Mouse (Mus musculus): ENCODE data around the gene Kera.

The Kera gene

DNA sequence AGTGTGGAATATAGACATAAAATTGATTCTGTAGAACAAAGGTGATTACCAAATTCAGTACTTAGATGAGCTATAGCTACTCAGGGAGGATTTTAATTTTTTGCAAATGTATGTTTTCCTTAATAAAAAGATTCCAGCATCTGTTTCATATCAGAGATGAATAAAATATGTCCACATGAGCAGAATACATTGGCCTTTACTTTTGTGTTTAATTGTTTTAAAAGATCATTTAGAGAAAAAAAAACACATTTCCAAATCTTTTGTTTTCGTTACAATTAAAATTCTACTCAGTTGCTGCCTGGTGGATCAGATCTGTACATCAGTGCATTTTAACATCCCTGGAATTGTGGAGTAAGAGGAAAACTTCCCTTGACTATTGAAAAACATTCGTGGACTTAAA, at the start of gene Kera:
Gene Kera (plus strand): TSS at position 301 of the 400 bp plus-strand sequence.
- DNase-seq: no peak

DNA sequence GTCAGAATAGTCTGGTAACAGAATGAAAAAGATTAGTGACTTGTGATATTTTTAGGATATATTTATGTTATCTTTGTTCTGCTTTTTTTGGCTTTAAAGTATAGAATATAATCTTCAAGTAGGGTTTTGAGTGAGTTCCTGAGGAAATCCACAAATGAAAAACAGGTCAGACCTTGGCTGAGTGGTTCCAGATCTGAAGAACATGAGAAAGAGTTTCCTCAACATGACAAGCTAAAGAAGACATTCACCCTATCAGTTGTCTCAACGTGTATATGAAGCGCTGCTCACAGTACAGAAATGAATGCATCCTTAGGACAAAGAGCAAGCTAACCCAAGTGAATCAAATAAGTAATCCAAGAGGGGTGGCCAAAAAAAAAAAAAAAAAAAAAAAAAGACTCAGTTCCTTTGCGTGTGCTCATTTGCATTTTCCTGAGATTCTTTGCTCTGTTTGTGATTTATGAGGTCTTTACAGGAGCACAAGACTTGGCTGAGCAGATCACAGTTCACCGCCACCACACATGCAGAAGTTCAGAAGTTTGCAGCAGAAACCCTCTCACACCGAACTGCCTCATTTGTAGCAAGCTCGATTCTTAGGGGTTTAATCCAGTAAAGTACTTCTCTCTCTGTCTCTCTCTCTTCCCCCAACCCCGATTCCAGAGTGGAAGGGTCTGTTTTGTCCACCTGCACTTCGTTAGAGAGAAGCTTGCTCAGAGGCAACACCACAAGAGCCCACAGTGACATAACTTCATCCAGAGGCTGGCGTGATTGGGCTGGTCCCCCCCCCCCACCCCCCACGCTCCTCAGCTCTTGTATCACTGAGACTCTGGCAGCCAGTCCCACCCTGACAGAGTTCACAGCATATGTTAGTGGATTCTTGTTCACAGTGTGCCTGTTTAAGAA, 41.5 kb upstream of the Kera start, which contains the start of gene Lum:
Gene Lum (plus strand): TSS at position 172 of the 900 bp plus-strand sequence.
- no peak for DNase-seq

DNA sequence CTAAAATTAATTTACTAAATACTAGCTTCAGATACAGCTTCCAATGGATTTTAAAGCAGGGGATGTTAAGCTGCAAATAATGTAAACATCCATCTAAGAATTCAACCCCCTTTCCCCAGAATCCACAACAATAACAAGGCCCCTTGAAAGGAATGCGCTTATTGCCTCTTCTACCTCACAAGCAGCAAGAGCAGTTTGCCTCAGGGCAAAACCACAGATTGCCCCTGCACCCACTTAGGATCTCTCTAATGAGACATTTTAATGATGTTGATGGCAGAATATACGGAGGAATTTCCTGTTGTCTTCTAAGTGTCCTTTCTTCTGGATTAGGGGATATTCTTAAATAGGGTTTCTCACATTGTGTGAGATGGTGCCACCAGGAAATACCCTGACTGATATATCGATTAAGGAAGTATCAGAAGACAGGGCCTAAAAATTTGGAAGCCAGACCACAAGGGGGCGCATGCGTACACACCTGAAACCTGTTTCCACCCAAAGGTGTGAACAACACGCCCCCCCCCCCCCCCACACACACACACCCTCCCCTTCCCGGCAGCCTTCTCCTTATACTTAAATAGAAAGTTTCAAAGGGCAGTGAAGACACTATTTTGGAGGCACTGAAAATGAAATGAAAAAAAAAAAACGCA, 39.1 kb upstream of the Kera start:
- no peak for DNase-seq

DNA sequence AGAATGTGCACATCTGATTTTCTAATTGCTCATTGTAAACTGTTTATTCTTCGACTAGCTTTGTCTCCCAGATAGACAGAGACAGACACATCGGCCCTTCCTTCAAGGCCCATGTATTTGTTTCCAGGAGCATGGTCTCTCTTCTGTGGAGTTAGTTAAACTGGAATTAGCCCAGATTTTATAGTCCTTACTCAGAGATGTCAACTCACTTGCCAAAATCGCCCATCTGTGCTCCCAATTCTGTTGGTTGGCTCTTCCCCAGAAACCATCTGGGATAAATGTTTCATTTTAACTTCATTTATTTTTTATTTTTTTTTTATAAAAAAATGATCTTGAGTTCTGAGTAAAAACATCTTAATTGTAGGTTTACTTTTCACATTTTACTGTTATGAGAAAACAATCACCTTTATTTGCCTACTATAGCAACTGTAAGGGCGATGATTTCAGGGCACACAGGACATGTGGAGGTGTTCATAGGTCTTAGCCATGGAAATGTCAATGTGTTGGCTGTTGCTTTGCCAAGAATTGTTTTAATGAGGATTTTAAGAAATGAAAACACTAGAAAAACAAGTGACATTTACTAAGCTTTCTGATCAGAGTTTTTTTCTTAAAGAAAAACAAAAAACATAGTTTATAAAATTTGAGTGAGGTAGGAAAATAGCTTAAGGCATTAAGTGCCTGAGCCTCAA, 24.0 kb upstream of the Kera start:
- no peak for DNase-seq

DNA sequence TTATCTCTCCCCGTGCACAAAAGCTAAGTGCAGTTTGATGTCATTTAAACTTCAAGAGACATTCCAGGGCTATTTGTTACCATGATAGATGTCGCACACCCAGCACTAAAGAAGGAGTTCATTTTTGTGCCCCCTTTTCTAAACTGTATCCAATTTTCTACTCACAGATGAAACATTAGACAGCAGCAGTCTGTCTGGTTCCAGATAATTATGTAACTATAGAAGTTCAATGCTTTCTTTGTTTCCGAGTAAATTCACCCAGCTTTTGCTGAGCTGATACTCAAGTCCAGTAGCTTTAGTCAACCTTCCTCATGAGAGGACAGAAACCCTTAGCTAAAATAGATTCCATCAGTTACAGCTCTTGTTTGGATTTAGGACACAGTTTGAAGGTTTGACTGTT, 22.5 kb upstream of the Kera start:
- DNase-seq: no peak

DNA sequence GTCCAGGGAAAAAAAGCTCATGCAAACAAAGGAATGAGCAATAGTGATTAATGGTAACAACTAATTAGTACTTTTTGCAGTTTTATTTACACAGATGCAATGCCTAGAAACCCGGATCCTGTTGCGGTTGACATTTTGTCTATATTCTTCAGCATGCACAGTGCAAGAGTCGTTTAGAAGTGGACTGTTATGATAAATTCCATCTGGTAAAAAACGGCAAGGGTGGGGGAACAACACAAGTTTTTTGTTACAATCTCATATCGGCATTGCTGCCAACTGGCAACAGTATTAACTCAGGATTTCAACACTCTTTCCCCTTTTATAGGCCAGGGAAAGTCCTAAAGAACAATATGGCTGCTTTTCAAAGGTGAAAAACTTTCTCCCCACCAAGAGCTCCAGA, 19.5 kb upstream of the Kera start:
- DNase-seq: no peak

DNA sequence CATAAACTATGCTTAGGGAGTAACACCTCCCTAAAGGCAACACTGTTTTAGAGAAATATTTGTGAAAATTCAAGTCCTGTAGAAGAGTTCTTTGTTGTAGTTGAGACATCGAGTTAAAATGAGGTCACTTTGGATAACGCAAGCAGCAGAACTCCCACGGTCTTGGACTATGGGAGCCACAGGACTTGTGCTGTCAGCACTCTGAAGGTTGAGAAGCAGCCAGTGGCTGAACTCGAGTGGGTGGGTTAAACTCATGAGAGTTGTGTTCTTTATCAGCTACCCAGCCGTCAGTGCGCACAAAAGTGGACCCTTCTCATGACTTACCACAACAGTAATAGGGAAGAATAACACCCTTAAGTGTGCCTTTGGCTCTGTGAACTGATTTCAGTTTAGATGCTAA, 17.1 kb upstream of the Kera start:
- no peak for DNase-seq

DNA sequence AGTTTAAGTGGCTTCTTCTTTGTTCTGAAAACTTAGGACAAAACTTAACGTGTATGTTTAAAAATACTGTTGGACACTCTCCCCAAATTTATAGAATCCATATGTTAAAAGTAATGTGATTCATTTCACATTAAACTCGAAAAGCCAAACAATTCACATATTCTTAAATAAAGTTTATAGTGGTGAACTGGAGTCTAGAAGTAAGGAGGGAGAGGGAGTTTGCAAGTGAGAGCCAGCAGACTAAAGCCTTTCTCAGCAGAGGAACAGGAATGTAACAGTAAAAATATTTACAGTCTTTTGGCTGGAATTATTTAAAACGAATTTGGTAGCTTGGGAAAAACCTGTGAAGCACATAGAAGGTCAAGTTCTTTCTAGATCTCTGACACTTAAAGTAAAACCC, 15.6 kb upstream of the Kera start:
- DNase-seq: no peak

DNA sequence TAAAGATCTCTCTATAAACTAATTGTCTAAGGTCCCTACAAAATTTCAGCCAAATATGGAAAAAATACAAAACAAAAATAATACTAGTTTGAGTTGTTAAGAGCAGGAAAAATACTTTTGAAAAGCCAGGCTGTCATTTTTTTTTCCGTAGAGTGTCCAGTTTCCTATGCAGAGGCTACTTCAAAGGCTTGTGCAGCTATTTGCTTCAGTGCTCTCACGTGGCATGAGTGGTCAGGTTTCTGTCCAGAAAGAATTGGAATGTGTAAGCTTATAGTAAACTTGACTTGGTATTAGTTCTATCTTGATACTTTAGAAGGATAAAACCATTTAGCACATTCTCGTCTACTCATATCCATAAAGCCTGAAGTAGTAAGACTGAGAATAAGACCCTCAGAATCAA, 15.0 kb upstream of the Kera start:
- no peak for DNase-seq

DNA sequence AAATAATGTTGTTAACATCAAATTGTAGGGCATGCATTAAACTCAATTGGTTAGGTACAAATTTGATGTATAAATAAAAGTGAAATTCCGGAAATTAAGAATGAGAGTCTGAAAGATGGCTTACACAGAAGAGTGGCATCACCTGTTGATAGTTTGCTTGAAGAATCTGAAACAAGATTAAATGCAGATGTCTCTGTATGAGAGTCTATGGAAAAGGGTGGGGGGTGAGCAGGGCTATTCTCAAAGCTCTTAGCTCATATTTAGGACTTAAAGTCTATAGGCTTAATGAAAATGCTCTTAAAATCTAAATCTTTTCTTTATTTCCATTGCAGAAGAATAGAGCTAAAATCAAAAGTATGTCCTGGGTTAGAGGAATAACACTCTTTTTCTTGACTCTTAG, 11.0 kb upstream of the Kera start:
- no peak for DNase-seq

DNA sequence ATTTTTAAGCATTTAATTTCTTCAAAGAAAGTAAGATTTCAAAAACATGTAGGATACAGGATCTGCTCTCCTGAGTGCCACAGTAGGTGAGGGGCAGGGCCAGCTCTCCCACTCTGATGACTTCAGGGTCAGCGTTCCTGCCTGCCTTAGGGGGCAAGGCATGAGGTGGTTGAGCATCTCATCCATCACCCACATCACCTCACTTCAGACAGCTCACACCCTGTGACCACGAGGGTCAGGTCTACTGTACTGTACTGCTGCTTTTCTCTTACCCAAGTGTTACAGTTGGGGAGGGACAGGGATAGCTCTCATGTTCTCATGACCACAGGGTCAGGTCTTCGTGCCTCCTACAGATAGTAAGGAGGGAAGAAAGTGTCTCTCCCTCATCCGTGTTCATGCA, 4.9 kb upstream of the Kera start:
- DNase-seq: no peak

DNA sequence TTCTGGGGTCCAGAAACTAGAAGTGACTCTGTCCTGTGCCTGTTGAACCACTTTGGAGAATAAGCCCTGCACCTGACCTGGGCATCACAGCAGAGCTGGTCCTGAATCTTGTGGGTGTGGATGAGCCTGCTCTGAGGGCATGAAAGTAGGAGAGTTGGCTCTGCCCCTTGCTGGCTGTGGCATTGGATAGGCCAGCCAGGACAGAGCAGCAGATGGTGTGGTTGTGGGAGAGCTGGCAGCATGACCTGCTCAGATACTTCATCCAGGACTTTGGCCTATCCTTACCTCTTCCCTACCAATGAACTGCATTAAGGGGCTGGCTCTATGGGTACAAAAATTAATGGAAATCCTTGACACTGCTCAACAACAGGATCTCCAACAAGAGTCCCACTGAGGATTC, 3.4 kb upstream of the Kera start:
- DNase-seq: no peak

DNA sequence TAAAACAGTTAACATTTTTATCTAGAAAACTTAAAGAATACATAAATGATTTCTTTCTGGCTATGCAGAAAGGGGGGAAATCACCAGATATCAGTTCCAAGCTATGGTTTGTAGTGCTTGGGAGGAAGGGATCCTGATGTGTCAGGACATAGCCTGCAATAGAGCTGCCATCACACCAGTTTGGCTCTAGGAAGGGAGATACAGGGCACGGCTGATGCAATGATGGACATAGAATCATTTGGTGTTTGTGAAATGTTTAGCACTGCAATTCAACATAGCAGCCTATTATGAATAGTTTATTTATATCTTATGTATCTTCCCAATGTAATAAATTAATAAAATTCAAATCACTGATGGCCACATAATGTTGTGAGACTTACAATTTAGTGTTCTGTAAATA, 15.6 kb downstream of the Kera start:
- no peak for DNase-seq

DNA sequence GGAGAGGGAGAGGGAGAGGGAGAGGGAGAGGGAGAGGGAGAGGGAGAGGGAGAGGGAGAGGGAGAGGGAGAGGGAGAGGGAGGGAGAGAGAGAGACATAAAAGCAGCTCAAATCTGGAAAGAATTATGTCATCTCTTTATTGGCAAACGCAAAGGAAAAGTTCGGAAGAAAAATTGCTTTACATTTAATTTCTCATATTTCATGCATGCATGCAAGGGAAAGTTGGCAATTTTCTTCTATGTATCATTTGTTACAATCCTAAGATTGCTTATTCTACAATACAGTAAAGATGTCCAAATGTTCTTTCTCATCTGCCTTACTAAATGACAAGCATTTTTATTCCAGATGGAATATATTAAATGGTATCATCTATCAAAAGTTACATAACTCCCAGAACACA, 17.7 kb downstream of the Kera start:
- no peak for DNase-seq

DNA sequence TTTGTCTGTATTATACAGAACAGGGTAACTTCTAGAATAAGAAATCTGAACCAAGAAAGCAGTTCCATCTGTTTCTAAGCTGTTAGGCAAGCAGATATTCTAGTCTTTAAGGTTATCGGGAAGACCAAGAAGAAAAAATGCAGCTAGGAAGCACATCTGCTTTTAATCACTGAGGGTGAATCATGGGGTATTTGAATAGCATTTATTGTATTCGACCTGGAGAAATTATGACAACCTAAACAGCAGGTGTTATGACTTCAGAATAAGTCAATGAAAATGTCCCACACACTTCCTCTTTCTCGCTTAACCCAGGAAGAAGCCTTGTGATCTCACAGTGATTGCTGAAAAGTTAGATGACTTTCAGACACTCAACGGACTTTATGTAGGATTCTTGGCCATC, 18.4 kb downstream of the Kera start:
- no peak for DNase-seq

DNA sequence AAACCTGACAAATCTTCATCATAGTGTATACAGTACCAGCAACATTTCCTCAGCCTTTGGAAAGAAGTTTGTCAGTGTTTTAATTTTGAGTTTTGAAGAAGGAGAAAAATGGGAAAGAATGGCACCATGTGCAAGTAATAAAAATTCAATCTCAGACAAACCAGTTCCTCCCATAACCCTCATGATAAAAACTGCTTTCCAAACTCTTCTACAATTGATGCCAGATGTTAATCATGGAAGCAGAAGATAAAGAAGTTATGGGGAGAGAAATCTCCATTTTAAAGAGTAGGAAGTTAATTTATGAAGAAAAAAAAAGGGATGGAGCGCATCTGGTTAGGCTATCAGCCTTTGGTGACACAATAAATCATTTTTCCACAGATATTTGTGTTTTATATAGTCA, 19.9 kb downstream of the Kera start:
- no peak for DNase-seq

DNA sequence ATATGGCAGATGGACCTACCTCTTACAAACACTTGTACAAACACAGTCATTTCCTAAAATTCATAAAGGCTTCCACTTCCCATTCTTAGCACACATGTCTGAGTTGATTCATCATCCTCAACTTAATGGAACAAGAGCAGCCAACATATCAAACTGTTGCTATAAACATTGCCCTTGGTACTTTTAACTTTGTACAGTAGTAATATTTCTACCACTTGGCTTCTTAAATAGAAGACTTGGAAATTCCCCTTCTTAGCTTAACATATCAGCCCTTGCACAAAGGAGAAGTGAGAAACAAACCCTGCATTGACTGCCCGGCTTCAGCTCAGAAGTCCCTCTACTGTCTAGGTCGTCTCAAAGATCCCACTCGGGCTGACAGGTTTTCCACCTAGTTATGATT, 24.4 kb downstream of the Kera start:
- DNase-seq: no peak

DNA sequence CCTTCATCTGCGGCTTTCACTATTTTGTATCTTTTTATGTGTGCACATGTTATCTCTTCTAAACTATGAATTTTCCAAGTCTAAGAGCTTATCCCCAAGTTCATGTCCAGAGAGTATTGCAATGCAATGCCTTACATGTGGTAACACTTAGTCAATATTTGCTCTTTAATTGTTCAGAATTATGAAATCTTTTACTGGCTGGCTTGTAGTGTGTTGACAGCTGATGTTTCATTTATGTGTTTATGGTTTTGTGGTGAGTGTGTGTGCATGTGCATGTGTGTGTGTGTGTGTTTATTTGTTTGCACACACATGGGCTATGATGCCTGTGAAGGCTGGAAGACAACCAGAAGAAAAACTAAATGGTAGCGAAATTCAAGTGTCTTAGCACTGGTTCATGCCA, 35.2 kb downstream of the Kera start:
- no peak for DNase-seq

DNA sequence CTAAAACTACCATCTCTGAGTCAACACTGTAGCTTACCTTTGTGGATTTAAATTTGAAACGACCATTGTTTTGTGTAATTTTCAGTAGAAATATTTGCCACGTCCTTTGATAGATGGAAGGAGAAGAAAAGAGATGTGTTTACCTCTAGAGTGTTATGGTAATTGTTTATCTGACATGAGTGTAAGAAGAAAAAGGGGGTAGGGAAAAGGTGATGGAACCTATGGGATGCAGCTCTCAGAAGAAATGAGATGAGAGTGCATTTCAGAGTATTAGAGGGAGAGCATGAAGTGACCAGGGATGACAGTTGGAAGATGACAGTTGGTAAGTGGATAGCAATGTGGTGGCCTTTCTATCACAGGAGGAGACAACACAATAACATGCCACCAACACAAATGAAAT, 37.1 kb downstream of the Kera start, which contains the start of gene Epyc:
Gene Epyc (plus strand): TSS at position 301 of the 400 bp plus-strand sequence.
- DNase-seq: no peak

DNA sequence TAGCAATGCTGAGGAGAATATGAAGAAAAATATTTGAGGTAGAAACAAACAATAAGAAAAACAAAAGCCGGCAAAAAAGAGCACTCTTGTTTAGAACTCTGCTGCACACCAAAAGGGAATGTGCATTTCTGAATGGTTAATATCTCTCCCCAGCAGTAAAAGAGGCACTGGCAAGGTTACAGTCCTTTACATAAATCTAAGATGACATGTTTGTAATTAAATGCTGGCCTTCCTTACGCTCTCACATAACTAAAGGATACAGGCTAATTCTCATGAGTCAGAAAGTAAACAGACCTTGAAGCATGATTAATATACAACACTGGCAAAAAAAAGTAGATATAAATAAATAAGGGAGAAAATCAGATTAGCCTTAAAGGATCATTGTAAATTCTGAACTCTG, 43.7 kb downstream of the Kera start:
- no peak for DNase-seq

DNA sequence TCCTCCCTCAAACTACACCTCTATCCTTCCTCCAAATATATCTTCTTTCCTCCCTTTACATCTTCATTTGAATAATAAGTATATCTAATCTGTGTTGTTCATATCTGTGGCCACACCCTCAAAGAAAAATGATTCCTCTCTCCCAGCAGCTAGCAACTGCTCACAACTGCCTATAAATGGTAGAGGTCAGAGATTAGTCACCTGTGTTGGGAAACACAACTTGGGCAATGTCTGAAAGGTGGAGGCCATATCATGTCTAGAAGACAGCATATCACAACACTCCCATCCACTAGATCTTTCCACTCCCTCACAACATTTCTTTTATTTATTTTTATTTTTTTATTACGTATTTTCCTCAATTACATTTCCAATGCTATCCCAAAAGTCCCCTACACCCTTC, 52.8 kb downstream of the Kera start:
- DNase-seq: no peak
